Mouse (Mus musculus): ENCODE data around the gene Susd4.

- no peak for TF ChIP-seq CTCF (IDR thresholded peaks at IDR 0.05; ENCODE audit: insufficient read depth, low read depth, low read length)
- TF ChIP-seq POLR2A (IDR thresholded peaks at IDR 0.05; ENCODE audit: insufficient read depth, low read depth, low read length): no peak
Observed at GRCm38 (mm10) chr1:182905669-182906068, 142.0 kb downstream of the Susd4 start.
